Mouse (Mus musculus) heart, embryonic 14.5 days (tissue): ENCODE results near the gene Cst6. TPM values are rescaled to one million over a fixed set of nuclear protein-coding genes. Genes with fewer than 3 reads are reported as not detected.
A peak's percentile ranks its signal among the peaks of the same experiment; 100 is the strongest.

ENCODE experiments used
- ATAC-seq: fragments of 200-750 bp; cut with Nextera tagmentation; 2 replicates; pipeline ENCODE4 v1.8.0; 2017; ENCODE audit warnings: low read depth, moderate TSS enrichment; ENCODE audit not compliant: insufficient number of reproducible peaks, insufficient read depth, low FRiP score
- H3K27ac ChIP-seq, 2 experiments: fragments of 200-500 bp in 1 of 2; fragments of 300-500 bp in 1 of 2; sonication (generic) in 1 of 2; replicated peaks in 1 of 2; 2 replicates each; pipeline ENCODE4 v1.5.1; 2012 to 2014; ENCODE audit warnings: low read depth in 2 of 2, low read length in 2 of 2, control low read depth in 1 of 2, mild to moderate bottlenecking in 1 of 2, mixed read lengths in 1 of 2; ENCODE audit not compliant: control insufficient read depth in 1 of 2, insufficient read depth in 1 of 2
- H3K27me3 ChIP-seq: fragments of 300-500 bp; sonication (generic); 2 replicates; pipeline ENCODE4 v1.6.1; 2014; ENCODE audit warnings: mild to moderate bottlenecking, low read length, control low read depth; ENCODE audit not compliant: control insufficient read depth, insufficient read depth
- H3K36me3 ChIP-seq: fragments of 300-500 bp; sonication (generic); 2 replicates; pipeline ENCODE4 v1.6.1; 2014; ENCODE audit warnings: mild to moderate bottlenecking, control low read depth, low read length, mixed read lengths; ENCODE audit not compliant: control insufficient read depth, insufficient read depth
- H3K4me1 ChIP-seq, 2 experiments: fragments of 200-500 bp in 1 of 2; fragments of 300-500 bp in 1 of 2; sonication (generic) in 1 of 2; 2 replicates each; pipeline ENCODE4 v1.6.1; 2012 to 2014; ENCODE audit warnings: low read length in 2 of 2, control low read depth in 1 of 2, mixed read lengths in 1 of 2; ENCODE audit not compliant: control insufficient read depth in 2 of 2, insufficient read depth in 2 of 2
- H3K4me2 ChIP-seq: fragments of 300-500 bp; sonication (generic); 2 replicates; pipeline ENCODE4 v1.6.1; 2014; ENCODE audit warnings: mild to moderate bottlenecking, low read length
- H3K4me3 ChIP-seq, 2 experiments: fragments of 200-500 bp in 1 of 2; fragments of 300-500 bp in 1 of 2; sonication (generic) in 1 of 2; 2 replicates each; pipeline ENCODE4 v1.5.1; 2012 to 2014; ENCODE audit warnings: low read length in 2 of 2, mild to moderate bottlenecking in 2 of 2, control low read depth in 1 of 2, low read depth in 1 of 2, moderate library complexity in 1 of 2; ENCODE audit not compliant: control insufficient read depth in 1 of 2, insufficient read depth in 1 of 2
- H3K9ac ChIP-seq: fragments of 300-500 bp; sonication (generic); 2 replicates; pipeline ENCODE4 v1.6.1; 2014; ENCODE audit warnings: mild to moderate bottlenecking, low read length
- H3K9me3 ChIP-seq: fragments of 300-500 bp; sonication (generic); 2 replicates; pipeline ENCODE4 v1.6.1; 2016; ENCODE audit warnings: low read length, control low read depth; ENCODE audit not compliant: control insufficient read depth
- WGBS: fragments of 180-500 bp; shearing (Covaris S2); extraction: QIAGEN DNeasy Blood & Tissue Kit; methylation state at CpG from one replicate; pipeline ENCODE4 v1.1.7; 2014; 5-methylcytosine and 5-hydroxymethylcytosine counted together
- polyA plus RNA-seq: library from polyadenylated mRNA; unstranded; fragments of >200 nt; fragmentation: Nextera tagmentation; extraction: Ambion mirVana; gene quantifications from 2 replicates; pipeline ENCODE4 v1.2.1, GENCODE M21; 2014

The Cst6 gene
- polyA plus RNA-seq, 1 experiment from 2014 or later: 0.95 TPM

GRCm38 (mm10) chr19:5388011-5388441 lies 38.7 kb upstream of the Cst6 start:
- ATAC-seq: 0 out of 2 replicates have a peak, but pooled peaks have one; percentile 36
- Histone ChIP-seq H3K27ac (peak overlapping the region; percentile 15 to 81; a peak in 3 of 4 replicates), H3K4me1 (peaks cover 19 to 33% of the 10 kb centered on the region in 2 experiments), H3K9ac (peak overlapping the region; percentile 89), H3K36me3 (peaks cover 28% of the 10 kb centered on the region), H3K9me3 (no peaks in the 10 kb centered on the region), H3K27me3 (no peaks in the 10 kb centered on the region), H3K4me2 (peak overlapping the region; percentile 84), H3K4me3 (peak overlapping the region; percentile 85 to 92)
- under 1% methylated on average over 43 of the region's 43 CpGs for WGBS

GRCm38 (mm10) chr19:5384715-5385114 lies 35.3 kb upstream of the Cst6 start:
- Histone ChIP-seq H3K9ac (no peak overlapping the region), H3K4me2 (no peak overlapping the region), H3K4me3 (no peak overlapping the region), H3K9me3 (no peaks in the 10 kb centered on the region), H3K36me3 (peaks cover 62% of the 10 kb centered on the region), H3K4me1 (peaks cover 7 to 14% of the 10 kb centered on the region in 2 experiments), H3K27me3 (no peaks in the 10 kb centered on the region), H3K27ac (no peak overlapping the region)
- no peak for ATAC-seq
- 85% methylated on average over 8 of the region's 8 CpGs for WGBS

GRCm38 (mm10) chr19:5383326-5383725 lies 34.0 kb upstream of the Cst6 start:
- Histone ChIP-seq H3K4me1 (peaks cover 2 to 8% of the 10 kb centered on the region in 2 experiments; a peak in 2 of 4 replicates), H3K4me3 (no peak overlapping the region), H3K9ac (no peak overlapping the region), H3K27me3 (no peaks in the 10 kb centered on the region), H3K27ac (no peak overlapping the region), H3K4me2 (no peak overlapping the region), H3K9me3 (no peaks in the 10 kb centered on the region), H3K36me3 (peaks cover 75% of the 10 kb centered on the region)
- 92% methylated on average over 12 of the region's 12 CpGs for WGBS
- ATAC-seq: no peak

GRCm38 (mm10) chr19:5377446-5377845 lies 28.1 kb upstream of the Cst6 start:
- no peaks in the 10 kb centered on the region for H3K9me3 ChIP-seq
- ATAC-seq: no peak
- H3K27me3 ChIP-seq: no peaks in the 10 kb centered on the region
- H3K9ac ChIP-seq: no peak overlapping the region
- H3K4me3 ChIP-seq: no peak overlapping the region
- WGBS: 88% methylated on average over 1 of the region's 1 CpGs
- H3K36me3 ChIP-seq: peaks cover 80% of the 10 kb centered on the region
- H3K4me1 ChIP-seq: no peaks in the 10 kb centered on the region
- H3K4me2 ChIP-seq: no peak overlapping the region
- H3K27ac ChIP-seq: no peak overlapping the region

- Histone ChIP-seq H3K4me3 (no peak overlapping the region), H3K36me3 (peaks cover 77% of the 10 kb centered on the region), H3K4me2 (no peak overlapping the region), H3K9me3 (no peaks in the 10 kb centered on the region), H3K27me3 (no peaks in the 10 kb centered on the region), H3K4me1 (no peaks in the 10 kb centered on the region), H3K9ac (no peak overlapping the region), H3K27ac (no peak overlapping the region)
- 65% methylated on average over 4 of the region's 4 CpGs for WGBS
- no peak for ATAC-seq
Observed at GRCm38 (mm10) chr19:5374748-5375147, 25.4 kb upstream of the Cst6 start.

GRCm38 (mm10) chr19:5374177-5374576 lies 24.8 kb upstream of the Cst6 start:
- no peak overlapping the region for H3K4me3 ChIP-seq
- no peak for ATAC-seq
- no peak overlapping the region for H3K27ac ChIP-seq
- WGBS: 53% methylated on average over 4 of the region's 4 CpGs
- H3K4me1 ChIP-seq: no peaks in the 10 kb centered on the region
- no peaks in the 10 kb centered on the region for H3K27me3 ChIP-seq
- H3K36me3 ChIP-seq: peaks cover 77% of the 10 kb centered on the region
- H3K9me3 ChIP-seq: no peaks in the 10 kb centered on the region
- H3K4me2 ChIP-seq: no peak overlapping the region
- no peak overlapping the region for H3K9ac ChIP-seq

GRCm38 (mm10) chr19:5372724-5373123 lies 23.4 kb upstream of the Cst6 start:
- Histone ChIP-seq H3K9me3 (no peaks in the 10 kb centered on the region), H3K4me1 (peaks cover 6% of the 10 kb centered on the region in 2 experiments), H3K4me2 (no peak overlapping the region), H3K36me3 (peaks cover 75% of the 10 kb centered on the region), H3K4me3 (no peak overlapping the region), H3K27ac (no peak overlapping the region), H3K9ac (no peak overlapping the region), H3K27me3 (no peaks in the 10 kb centered on the region)
- no peak for ATAC-seq
- 92% methylated on average over 7 of the region's 7 CpGs for WGBS

- Histone ChIP-seq H3K4me3 (no peak overlapping the region), H3K27ac (no peak overlapping the region), H3K4me2 (no peak overlapping the region), H3K9ac (no peak overlapping the region), H3K27me3 (no peaks in the 10 kb centered on the region), H3K4me1 (peaks cover 6 to 10% of the 10 kb centered on the region in 2 experiments), H3K36me3 (peaks cover 60% of the 10 kb centered on the region), H3K9me3 (no peaks in the 10 kb centered on the region)
- no peak for ATAC-seq
- 89% methylated on average over 3 of the region's 3 CpGs for WGBS
Observed at GRCm38 (mm10) chr19:5370932-5371331, 21.6 kb upstream of the Cst6 start.
